Comparison of ENCODE assay signal across 15 mouse cellular contexts in the genomic region with DNA sequence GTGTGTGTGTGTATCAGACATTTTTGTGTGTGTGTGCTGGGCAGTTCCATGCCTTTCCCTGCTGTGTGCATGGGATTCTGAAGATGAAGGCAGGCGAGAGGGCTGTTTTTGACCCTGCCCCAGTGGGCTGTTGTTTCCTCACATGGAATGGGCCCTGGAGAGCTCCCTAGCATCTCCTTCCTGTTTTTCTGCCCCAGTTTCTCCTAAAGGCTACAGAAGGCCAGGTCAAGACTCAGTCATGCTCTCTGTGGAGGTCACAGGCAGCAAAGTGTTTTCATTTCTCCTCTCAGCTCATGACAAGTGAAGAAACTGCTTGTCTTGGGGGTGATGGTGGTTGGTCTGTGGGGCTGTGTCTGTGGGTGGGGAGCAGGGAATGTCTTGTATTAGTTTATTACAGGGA.
"Had no signal": no experiment of that assay in that cellular context is flagged by ENCODE, and none has a peak within 500 bp of the region (broad histone marks: within the 10 kb centered on the region; RNA-seq: fewer than 3 reads in every experiment).

No protein-coding gene starts in this region.

- H3K4me2 ChIP-seq: limb, embryonic 13.5 days; liver, embryonic 12.5 days; liver, embryonic 15.5 days; midbrain, embryonic 11.5 days had no signal

- H3K4me1 ChIP-seq: limb, embryonic 10.5 days; limb, embryonic 13.5 days had no signal

- H3K36me3 ChIP-seq: liver, embryonic 12.5 days; liver, embryonic 15.5 days had no signal

- H3K27me3 ChIP-seq: limb, embryonic 13.5 days; liver, embryonic 12.5 days; liver, embryonic 15.5 days had no signal

- H3K4me3 ChIP-seq: layer of hippocampus, adult 2 months; limb, embryonic 10.5 days; limb, embryonic 13.5 days; liver, embryonic 12.5 days; liver, embryonic 15.5 days had no signal

- DNase-seq: layer of hippocampus, adult 9-11 months; liver; lung, postnatal 4 days; midbrain, embryonic 14.5 days; thymus, adult 18-20 months; thymus, postnatal 36 days had no signal

- ATAC-seq: inflammation-experienced regulatory T-cells, adult 6 months; intestine, embryonic 16.5 days; liver, embryonic 12.5 days had no signal

- H3K9me3 ChIP-seq: limb, embryonic 10.5 days; limb, embryonic 13.5 days; liver, embryonic 12.5 days; liver, embryonic 15.5 days had no signal

- H3K27ac ChIP-seq: kidney, postnatal 0 days; layer of hippocampus, adult 2 months; limb, embryonic 10.5 days; limb, embryonic 13.5 days; liver, embryonic 12.5 days; liver, embryonic 15.5 days had no signal

- H3K9ac ChIP-seq: limb, embryonic 13.5 days; liver, embryonic 12.5 days; liver, embryonic 15.5 days had no signal
